Mouse (Mus musculus) adrenal gland, adult 2 months (tissue): Measurements from ENCODE around the gene Cdh13. TPM values are rescaled to one million over a fixed set of nuclear protein-coding genes. Genes with fewer than 3 reads are reported as not detected.

Source experiments
- DNase-seq: peaks from one replicate; pipeline ENCODE4 v3.0.0; 2021
- polyA plus RNA-seq: library from polyadenylated mRNA; depleted of rRNA; stranded (reverse); fragments of >200 nt; gene quantifications from 2 replicates; pipeline ENCODE4 v1.2.3, GENCODE M21; 2012
- total RNA-seq, 2 experiments: library from RNA; stranded (reverse); gene quantifications; 2 replicates each; pipeline ENCODE4 v1.2.3; 2021

Cdh13 gene
- total and polyA plus RNA-seq, 3 experiments: 5.3 to 8.7 (median 8.1) TPM

DNA sequence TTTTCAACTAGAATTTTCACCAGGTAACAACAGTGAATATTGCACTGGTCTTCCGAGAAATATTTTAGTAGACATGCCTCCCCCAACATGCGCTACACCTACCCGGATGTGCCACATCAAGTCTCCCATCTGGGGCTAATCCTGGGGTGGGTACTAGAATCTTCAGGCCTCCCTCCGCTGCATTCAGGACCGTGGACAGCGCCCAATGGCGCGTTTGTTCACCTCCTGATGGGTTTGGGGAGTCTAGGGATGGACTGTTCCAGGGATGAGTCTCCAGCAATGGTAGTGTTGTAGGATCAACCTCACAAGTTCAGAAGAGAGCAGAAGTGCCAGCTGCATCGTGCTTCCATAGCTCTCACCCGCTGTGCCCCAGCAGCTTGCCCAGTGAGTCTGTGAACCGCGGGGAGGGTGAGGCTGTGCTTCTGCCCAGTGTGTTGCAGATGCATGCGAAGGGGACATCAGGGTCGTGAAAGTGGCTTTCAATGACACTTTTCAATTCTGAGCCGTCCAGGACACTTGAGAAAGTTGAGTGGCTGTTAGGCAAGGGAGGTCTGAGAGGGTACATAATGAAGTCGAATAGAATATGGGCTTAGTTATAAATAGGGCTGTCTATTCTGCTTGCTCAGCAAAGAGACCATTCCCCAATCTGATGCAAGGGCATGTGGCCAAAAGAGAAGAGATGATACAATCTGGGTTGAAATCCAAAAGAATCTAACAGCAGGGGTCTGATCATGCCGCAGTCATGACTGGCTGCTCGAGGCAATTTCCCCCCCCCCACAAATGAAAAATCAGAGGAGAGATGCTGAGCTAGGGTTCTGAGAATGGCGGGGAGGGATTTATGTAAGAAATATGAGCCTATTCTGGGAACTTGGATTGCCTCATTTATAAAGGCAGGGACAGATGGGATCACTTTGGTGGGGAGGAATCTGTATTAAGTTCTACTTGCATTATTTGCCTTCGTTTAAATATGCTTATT is 668.5 kb downstream of the Cdh13 start:
- no peak for DNase-seq

DNA sequence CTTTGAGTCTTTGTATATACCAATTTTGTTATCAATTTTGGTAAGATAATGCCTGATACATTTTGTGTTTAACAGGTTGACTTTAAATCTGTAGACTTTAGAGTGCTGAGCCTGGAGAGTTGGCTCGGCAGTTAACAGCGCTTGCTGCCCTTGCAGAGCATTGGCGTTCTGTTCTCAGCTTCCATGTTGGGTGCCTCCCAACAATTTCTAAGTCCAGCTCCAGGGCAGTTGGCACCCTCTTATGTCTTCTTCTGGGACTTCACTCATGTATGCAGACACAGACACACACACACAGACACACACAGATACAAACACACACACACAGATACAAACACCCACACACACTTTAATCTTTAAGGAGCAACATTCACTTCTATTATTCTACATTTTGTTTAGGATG is 672.6 kb downstream of the Cdh13 start:
- no peak for DNase-seq

DNA sequence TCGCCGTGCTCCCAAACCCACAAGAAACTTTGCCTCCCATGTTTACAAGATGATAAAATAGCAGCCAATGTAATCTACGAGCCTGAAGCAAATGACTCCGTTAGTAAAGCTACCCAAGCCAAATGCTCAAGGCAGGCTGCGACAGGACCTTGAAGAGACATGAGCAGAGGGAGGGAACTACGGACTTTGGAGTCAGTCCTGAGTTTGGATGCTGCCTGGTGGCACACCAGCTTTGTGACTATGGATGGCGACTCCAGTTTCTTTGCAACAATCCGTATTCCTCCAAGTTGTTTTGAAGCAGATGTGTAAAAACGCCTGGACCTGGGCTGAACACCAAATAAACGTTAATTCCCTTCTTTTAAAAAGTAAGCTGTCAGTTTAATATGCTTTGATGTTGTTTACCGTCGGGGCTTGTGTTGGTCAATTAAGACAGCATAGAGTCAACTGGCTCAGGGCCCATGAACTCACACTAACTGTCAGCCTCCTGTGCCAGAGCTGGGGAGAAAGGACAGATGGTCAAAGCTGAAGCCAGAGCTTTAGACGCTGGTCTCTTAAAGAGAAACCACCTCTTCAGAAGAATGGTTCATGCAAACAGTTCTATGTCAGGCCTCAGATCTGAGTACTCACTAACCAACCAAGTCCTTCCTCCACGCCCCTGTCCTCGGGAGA is 678.5 kb downstream of the Cdh13 start:
- no peak for DNase-seq

DNA sequence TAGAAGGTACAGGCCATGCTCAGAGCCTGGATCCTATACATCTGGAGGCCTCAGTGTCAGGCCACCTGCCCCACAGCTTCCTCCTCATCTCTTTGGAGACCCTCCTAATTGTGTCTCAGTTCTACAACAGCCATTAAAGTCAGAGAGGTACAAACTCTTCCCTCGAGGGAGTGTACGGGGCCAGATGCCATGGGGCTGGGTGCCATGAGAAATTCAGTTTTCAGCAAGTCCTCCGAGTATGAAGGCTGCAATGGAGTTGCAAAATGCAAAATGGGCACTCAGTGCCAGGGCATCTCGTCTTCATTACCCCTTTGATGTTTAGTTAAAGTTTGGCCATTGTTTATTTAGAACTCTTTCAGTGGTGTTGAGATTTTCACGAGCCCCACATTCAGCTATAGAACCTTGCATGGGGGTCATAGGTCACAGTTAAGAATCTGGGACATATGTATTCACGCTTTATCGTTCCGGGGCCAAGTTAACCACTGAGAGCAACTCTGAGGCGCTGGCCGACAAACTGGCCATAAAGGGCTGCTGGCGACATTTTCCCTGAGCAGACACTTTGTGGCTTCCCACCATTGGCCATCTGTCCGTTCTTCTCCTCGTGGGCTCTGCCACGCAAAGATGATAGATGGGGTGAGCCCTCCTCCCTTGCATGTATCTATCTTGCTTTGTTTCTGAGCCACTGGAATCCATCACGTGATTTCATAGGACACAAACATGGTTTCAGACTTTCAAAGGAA is 681.7 kb downstream of the Cdh13 start:
- DNase-seq: no peak

DNA sequence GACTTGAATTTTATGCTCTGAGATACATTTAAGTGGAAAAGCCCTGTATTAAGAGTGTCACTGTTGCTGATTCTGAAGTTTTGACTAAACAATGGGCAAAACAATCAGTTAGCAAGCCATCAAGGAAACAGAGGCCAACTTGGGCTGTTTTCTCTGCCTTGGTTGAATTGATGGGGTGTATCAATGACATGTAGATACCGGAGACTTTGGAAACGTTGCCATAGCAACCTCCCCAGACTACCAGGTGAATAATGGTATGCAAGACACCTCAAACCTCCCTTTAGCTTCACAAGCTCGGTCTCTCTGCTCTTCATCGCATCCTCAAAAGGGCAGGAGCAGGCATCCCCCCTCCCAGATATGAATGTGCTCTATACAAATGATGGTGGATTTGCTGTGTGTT is 685.4 kb downstream of the Cdh13 start:
- no peak for DNase-seq

DNA sequence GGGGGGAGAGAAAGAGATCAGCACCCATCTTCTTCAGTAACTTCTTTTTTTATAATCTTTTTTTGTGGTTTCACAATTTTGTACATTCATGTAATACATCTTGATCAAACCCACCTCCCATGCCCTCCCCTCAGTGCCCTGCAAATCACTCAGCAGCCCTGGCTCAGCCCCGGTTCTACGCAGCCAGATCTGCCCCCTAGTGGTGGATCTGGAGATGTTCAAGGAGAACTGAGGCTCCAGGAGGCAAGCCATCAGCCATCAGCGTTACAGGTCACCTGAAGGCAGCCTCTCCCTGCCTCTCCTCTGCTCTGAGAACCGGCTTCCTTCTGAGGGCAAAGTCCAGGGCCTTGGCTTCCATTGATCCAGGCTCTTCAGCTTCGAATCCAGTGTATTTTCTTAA is 696.3 kb downstream of the Cdh13 start:
- peak; percentile 6 for DNase-seq

DNA sequence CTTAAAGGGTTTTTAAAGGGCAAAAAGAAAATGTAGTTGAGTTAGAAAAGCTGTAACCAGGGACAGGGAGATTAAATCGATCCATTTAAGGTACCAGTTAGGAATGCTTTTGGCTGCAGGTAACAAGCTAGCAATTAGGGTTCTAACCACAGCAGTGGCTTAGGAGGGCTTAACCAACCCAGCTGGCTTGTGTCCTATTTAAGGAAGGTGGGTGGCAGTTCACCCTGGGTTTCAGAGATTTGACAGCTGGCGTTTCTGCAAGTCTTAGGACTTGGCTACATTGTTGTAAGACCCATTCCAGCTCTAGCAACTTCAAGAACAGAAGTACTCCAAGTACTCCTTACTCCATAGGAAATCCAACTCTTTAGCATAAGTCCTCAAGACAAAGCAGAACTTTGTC is 700.2 kb downstream of the Cdh13 start:
- DNase-seq: no peak

DNA sequence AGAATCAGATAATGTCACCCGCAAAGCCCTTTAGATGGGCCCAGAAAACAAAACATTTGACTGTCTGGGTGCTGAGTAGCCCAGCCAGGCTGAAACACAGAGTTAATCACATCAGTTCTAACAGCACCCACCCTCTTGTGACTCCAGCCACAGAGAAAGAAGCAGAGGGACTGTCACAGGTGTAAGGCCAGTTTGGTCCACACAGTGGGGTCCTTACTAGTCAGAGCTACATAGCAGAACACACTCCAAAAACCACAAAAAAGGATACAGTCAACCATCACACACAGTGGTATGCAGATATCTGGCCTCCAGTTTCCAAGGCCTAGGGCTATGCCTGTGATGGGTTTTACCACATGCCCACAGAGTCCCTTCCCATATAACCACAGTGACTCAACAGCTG is 703.3 kb downstream of the Cdh13 start:
- no peak for DNase-seq

DNA sequence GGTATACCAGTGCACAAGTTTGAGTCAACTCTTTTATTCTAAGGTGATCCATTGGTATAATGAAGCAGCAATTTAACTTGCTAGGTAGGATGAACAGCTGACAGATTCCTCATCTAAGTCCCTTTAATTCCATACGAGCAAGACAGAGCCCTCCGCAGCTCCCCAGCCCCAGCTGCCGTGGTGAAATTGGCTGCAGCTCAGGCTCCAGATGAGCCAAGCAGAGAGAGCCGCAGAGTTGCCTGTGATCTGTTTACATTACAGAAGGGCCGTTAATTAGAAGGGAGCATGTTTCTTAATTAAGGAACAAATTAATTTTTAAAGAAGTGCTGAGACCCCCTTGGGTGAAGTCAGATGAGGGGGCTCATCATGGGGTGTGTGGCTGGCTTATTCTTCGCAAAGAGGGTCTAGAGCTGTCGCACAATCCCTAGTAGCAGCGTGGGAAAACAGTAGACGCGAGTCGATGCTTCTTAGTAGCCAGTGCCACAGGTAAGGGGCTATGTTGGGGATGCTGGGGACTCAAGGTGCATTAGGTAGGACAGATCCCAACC is 712.2 kb downstream of the Cdh13 start:
- DNase-seq: no peak

DNA sequence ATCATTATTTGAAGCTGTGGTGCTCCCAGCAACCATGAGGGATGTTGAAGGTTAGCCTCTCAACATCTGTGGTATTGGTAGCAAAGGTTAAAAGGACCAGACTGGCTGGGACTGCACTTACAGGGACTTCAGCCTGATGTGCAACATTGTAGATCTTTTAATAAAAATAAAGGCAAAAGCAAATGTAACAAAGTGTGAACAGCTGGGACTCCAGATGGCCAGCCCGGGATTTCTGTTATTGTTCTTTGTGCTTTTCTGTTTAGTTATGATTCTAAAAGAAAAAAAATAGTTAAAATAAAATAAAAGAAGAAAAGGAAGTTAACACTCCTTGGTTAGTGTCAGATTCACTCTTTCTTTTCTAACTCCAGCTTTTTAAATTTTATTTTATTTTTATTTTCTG is 717.1 kb downstream of the Cdh13 start:
- DNase-seq: no peak

DNA sequence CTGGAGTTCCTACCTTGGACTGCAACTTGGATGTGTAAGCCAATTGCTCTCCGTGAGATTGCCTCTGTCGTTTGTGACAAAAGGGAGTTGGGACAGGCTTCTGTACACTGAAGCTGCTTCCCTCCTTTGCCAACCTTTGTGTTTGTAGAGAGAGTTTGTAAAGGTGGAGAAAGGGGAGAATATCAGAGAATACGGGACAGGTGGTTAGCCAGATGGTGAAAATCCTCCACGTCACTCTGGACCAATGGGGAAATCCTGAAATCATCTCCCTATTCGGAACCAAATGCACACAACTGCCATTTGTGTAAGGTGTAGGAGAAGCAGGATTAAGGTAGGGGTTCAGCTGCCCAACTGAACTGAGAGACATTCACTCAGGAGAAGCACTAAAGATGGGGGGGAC is 721.3 kb downstream of the Cdh13 start:
- DNase-seq: no peak

DNA sequence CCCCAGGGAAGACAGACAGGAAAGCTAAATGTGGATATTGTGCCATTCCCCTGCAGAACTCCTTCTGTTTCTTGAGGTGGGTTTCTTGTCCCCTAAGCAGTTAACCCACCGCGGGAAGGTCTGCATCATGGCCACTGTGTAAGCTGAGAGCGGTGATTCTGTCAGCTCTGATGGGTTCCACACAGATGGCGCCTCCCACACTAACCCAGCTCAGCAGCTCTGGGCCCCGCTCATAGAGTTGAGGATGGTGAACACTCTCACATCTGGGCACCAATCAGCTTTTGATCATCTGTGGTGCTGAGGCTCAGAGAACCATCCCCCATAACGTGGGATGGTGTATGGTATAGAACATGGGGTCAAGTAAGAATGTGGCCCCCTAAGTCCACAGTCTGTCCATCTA is 735.1 kb downstream of the Cdh13 start:
- DNase-seq: no peak

DNA sequence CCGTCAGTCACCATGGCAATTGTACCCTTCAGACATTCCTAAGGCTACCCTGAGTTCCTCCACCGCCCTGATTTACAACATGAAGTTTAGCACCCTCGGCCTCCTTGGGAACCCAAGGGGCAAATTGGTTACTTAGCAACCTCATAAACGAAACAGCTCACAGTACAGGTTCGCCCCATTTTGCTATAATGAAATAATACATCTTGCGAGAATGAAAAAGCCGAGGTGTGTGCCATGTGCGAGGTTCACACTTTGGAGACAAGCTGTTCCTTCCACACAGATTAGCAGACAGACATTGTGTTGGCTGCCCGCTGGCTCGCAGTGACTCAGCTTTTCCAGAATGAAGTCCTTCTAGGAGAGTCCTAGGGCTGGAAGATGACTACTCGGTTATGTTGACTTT is 737.2 kb downstream of the Cdh13 start:
- peak; percentile 33 for DNase-seq

DNA sequence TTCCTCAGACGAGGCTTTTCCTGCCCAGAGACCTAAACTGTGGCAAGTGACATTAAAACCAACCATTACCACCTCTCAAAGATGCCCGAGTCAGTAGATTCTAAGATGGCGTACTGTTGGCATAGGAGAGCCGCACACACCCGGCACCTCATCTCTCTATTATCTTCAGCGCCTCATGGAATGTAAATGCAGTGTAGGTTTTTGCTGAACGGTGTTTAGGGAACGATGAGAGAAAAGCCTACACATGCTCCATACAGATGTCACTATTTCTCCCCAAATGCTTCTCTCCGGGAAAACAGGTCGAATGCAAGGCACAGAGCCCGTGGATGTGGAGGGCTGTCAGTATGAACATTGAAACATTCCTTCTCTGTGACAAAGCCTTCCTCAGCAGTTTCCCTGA is 737.9 kb downstream of the Cdh13 start:
- no peak for DNase-seq

DNA sequence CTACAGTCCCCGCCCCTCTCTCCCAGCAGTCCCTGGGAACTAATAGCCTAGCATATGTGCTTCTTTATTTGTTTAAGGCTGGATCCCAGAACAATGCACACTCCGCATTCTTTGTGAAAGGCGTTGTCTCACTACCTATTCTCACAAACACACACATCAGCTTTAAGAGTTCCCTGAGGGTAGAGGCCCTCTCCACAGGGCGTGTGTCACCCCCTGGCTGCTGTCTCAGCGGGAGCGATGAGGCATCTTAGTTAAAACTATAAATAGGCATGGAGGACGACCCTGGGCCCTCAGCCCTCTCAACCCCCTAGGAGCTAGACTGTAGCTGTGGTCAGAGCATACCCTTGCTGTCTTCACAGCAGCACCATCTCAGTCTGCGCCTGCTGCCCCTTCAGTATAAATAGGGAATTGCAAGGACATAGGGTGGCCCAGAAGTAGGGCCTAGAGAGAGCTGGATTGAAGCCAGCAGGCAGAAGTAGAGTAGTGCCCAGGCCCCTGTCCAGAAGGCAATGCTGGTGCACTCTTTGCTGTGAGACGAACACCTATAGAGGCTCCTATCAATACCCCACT is 738.9 kb downstream of the Cdh13 start:
- DNase-seq: no peak

DNA sequence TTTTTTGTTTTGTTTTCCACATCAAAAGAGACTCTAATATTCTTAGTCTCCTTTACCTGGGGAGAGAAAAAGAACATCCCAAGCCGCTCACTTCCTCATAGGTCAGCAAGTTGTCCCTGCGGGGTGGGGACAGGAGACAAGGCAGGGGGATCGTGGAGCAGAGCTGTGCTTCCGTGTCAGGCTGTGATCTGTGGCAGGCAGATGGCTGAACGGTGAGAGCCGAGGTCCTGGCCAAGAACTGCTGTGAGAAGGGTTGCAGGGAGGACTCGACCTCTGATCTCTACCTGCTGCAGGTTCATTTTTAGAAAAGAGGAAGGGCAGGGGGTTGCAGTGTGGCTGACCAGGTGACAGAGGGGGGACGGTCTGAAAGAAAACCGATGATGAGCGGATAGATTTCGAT is 749.9 kb downstream of the Cdh13 start:
- no peak for DNase-seq

DNA sequence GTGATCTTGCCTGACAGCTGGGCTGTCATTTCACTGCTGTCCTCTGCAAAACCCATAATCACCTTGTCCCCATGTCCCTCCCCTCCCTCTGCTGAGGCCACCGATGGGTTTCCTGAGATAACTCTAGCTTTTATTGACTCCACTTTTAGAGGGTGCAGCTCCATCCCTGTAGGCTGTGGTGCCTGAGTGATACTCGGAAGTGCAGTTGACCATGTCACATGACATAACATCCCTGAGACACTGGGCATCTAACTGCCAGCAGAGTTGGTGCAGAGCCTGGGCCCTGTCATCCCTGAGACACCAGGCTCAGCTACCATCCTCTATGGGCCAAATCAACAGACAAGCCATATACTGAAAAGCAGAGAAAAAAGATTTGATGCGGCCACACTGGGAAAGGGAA is 750.5 kb downstream of the Cdh13 start:
- no peak for DNase-seq

DNA sequence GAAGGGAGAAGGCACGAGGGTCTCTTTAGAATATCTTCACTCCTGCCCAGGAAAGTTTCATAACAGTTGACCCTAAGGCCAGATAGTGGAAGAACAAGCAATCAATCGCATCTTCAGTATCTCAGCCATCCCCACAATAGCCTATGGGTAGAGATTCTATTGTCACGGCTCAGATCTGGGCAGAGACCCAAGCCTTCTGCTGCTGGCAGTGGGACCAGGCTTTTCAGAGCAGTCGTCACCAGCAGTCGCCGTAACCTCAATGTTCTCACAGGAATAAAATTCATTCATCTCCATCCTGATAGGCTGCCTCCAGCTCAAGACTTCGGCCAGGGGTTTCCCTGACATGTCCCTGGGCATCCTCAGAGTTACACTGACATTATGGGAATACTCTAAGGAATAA is 751.6 kb downstream of the Cdh13 start:
- no peak for DNase-seq

DNA sequence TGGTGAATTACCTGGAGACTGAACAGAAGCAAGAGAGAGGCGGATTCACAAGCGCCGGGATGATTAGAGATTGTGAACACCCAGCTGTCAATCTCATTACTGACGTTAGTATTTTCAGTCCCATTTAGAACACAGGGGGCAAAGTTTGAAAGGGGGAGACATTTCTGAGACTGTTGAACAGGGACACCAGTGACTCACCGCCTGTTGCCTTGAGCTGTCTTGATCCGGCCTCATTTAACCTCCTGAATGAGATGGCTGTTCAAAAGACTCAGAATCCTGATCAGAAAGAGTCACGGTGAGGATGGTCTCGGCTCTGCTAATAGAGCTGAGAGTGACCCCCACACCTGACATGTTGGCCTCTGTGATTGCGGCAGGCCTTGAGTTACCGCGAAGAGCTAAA is 754.0 kb downstream of the Cdh13 start:
- peak; percentile 58 for DNase-seq

DNA sequence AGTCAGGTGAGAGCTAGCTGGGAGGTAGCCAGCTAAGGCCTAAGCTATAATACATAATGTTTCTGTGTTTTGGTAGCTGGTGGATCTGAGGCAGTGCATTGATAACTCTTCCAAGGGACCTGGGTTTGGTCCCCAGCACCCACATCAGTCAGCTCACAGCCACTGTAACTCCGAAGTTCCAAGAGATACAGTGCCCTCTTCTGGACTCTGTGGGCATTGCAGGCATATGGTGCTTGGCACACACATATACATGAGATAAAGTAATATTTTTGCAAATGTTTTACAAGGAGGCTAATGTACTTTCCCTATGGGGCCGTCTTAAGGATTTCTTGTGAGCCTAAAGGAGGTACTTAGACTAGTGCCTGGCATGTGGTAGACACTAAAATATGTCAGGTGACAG is 755.8 kb downstream of the Cdh13 start:
- no peak for DNase-seq

DNA sequence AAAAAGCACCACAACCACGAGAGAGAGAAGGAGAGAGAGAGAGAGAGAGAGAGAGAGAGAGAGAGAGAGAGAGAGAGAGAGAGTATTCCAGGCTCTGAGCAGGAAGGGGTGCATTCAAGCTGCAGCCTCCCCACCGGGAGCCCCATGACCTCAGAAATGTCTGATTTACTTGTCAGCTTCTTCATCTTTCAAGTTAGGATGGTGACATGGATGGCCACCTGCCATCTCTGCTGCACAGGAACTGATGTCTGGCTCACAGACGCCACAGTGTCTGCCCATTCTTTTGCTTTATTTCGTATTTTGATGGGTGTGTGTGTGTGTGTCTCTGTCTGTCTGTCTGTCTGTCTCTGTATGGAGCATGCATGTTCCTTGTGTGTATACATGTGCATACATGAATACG is 774.3 kb downstream of the Cdh13 start:
- DNase-seq: no peak

DNA sequence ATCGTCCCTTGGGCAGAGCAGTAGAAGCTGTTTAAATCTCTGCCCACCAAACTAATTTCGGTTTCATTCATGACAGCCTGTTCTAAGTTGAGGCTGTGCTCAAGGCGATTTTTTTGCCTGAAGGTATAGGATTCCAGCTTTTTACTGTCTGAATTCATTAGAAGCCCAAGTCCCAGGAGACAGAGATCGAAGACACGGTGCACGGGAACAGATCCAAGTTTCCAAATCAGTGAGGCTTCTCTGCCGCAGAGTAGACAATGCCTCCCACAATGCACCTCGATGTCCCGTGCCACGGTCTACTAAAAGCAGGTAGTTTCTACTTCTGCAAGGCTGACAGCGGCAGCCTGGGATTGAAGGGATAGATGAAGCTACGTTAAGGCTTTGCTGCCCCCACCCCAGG is 778.1 kb downstream of the Cdh13 start:
- no peak for DNase-seq
